ENCODE assay signal across 18 mouse cellular contexts in the genomic region with DNA sequence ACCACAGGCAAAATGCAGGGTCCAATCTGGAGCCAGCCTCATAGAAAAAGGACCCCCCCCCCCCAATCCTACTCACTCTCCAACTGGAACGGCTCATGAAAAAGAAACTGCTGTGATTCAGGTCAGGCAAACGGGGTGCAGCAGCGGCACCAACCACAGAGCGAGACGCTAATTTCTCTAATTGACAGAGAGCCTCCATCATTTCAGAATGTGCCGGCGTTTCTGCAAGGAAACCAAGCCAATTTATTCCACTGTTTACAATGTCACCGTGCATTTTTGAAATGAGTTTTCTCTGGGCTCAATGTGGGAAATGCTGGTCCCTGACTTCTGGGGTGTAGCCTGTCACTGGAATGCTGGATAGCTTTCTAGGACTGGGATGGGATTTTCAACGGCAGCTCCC.
"Had no signal": no experiment of that assay in that cellular context is flagged by ENCODE, and none has a peak within 500 bp of the region (broad histone marks: within the 10 kb centered on the region; RNA-seq: fewer than 3 reads in every experiment).

No protein-coding gene starts in this region.

- H3K27me3 ChIP-seq: limb, embryonic 12.5 days; liver, embryonic 13.5 days; lung, embryonic 15.5 days; megakaryocyte, embryonic 14.5 days; stomach, embryonic 15.5 days had no signal

- H3K36me3 ChIP-seq: limb, embryonic 12.5 days; liver, embryonic 13.5 days; lung, embryonic 15.5 days; stomach, embryonic 15.5 days had no signal

- H3K4me1 ChIP-seq: liver, embryonic 13.5 days; megakaryocyte, embryonic 14.5 days; stomach, embryonic 15.5 days had no signal

- H3K27ac ChIP-seq: limb, embryonic 12.5 days; liver, embryonic 13.5 days; lung, embryonic 15.5 days; macrophage; stomach, embryonic 15.5 days had no signal

- ATAC-seq: liver, postnatal 0 days; midbrain, embryonic 16.5 days had no signal

- H3K4me2 ChIP-seq: limb, embryonic 12.5 days; liver, embryonic 13.5 days; lung, embryonic 15.5 days; midbrain, embryonic 11.5 days; stomach, embryonic 15.5 days had no signal

- H3K4me3 ChIP-seq: limb, embryonic 12.5 days; liver, embryonic 13.5 days; lung, embryonic 15.5 days; megakaryocyte, embryonic 14.5 days; stomach, embryonic 15.5 days had no signal

- H3K9me3 ChIP-seq: limb, embryonic 12.5 days; liver, embryonic 13.5 days; lung, embryonic 15.5 days; stomach, embryonic 15.5 days had no signal

- H3K9ac ChIP-seq: limb, embryonic 12.5 days; liver, embryonic 13.5 days; liver, postnatal 0 days; lung, embryonic 15.5 days; stomach, embryonic 15.5 days had no signal

- DNase-seq: kidney, adult 18-20 months; kidney, postnatal 10 days; kidney, postnatal 4 days; layer of hippocampus, adult 9-11 months; liver; liver, embryonic 13.5 days; liver, postnatal 0 days; lung, postnatal 14 days; right cerebral cortex, postnatal 14 days; thymus, adult 2 months; thymus, postnatal 25 days had no signal
